Mouse (Mus musculus): ENCODE data around the gene Wnt3a. TPM values are rescaled to one million over a fixed set of nuclear protein-coding genes. Genes with fewer than 3 reads are reported as not detected.
A peak's percentile ranks its signal among the peaks of the same experiment; 100 is the strongest.

Gene Wnt3a
- polyA plus RNA-seq, 1 experiment from 2014 or later: 0.61 TPM

DNA sequence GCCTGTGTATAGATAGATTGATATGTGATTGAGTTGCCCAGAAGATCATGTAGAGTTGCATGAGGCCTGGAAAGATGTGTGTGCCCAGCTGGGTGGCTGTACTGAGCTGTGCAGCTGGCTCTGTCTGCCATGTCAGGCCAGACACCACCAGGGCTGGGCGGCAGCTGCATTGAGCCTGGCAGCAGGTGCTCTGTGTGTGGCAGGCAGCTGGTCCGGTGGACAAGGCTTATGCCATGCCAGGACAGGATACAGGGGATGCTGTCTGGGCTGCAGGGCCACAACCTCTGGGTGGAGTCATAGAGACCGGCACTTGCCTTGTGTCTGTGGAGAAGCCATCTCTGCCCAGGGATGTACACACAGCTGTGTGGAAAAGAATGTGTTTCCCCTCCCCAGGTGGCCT lies 32.4 kb upstream of the Wnt3a start:
- Histone ChIP-seq H3K27me3 (replicated peaks) (no peaks in the 10 kb centered on the region), H3K9me3 (no peaks in the 10 kb centered on the region), H3K27ac (no peak overlapping the region), H3K4me3 (no peak overlapping the region), H3K9ac (no peak overlapping the region), H3K4me1 (no peaks in the 10 kb centered on the region), H3K36me3 (replicated peaks) (no peaks in the 10 kb centered on the region), H3K4me2 (no peak overlapping the region)
- 73% methylated on average over 3 of the region's 3 CpGs for WGBS
- no peak for ATAC-seq (replicated peaks)

- H3K9me3 ChIP-seq: no peaks in the 10 kb centered on the region
- H3K27me3 ChIP-seq (replicated peaks): peaks cover 25% of the 10 kb centered on the region
- no peak for ATAC-seq (replicated peaks)
- no peaks in the 10 kb centered on the region for H3K36me3 ChIP-seq (replicated peaks)
- no peak overlapping the region for H3K27ac ChIP-seq
- no peaks in the 10 kb centered on the region; the same call in 1 of the 2 replicates for H3K4me1 ChIP-seq
- 62% methylated on average over 6 of the region's 6 CpGs for WGBS
- no peak overlapping the region for H3K4me2 ChIP-seq
- no peak overlapping the region for H3K4me3 ChIP-seq
- no peak overlapping the region for H3K9ac ChIP-seq
Measured at GRCm38 (mm10) chr11:59316517-59316916, 26.0 kb upstream of the Wnt3a start.

DNA sequence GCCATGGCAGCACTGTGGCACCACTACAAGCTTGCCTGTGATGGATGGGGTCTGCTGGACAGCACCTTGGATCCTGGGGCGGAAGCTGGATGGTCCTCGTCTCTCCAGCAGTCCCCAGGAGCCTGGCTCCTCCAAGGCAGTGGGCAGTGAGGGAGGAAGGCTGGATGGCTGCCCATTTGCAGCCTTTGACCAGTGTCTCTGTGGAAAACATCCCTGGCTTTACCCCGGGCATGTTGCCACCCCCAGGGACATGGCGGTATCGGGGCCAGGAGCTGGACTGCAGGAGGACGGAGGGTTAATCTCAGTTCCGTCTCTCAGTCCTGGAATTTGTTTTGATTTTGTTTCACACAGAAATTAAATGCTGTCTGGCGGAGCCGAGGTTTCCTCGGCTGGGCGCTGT lies 23.4 kb upstream of the Wnt3a start:
- no peak for ATAC-seq (replicated peaks)

GRCm38 (mm10) chr11:59313029-59313811 lies 22.7 kb upstream of the Wnt3a start:
- ATAC-seq (replicated peaks): no peak
- no peaks in the 10 kb centered on the region for H3K36me3 ChIP-seq (replicated peaks)

More for the DNA sequence above, 23.4 kb upstream of the Wnt3a start:
- no peaks in the 10 kb centered on the region for H3K36me3 ChIP-seq (replicated peaks)
- WGBS: 70% methylated on average over 11 of the region's 11 CpGs
- no peak overlapping the region for H3K27ac ChIP-seq
- H3K9ac ChIP-seq: no peak overlapping the region
- no peak overlapping the region for H3K4me2 ChIP-seq
- no peaks in the 10 kb centered on the region for H3K9me3 ChIP-seq
- no peak overlapping the region for H3K4me3 ChIP-seq
- peaks cover 6% of the 10 kb centered on the region for H3K4me1 ChIP-seq
- H3K27me3 ChIP-seq (replicated peaks): peaks cover 40% of the 10 kb centered on the region

DNA sequence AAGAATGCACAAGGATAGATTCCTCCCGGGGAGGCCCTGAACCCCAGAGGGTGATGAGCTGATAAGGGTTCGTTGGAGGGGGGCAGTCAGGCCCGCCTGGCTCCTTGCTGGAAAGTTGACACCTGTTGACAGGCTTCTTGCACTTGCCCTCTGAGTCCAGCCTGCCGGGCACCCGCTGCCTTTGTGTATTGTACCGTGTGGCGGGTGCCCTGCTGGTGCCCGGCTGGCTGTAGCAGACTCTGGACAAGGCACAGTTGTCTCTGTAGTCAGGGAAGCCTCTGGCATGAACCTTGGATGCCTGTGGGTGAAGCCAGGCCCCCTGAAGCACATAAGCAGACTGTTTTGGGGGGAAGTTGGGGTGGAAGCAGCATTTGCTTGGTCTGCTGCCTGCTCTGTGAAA lies 21.9 kb upstream of the Wnt3a start:
- H3K4me1 ChIP-seq: peaks cover 20% of the 10 kb centered on the region
- H3K4me3 ChIP-seq: no peak overlapping the region
- H3K27ac ChIP-seq: no peak overlapping the region
- no peak overlapping the region for H3K9ac ChIP-seq
- WGBS: 56% methylated on average over 8 of the region's 8 CpGs
- no peak overlapping the region for H3K4me2 ChIP-seq
- no peak for ATAC-seq (replicated peaks)
- H3K27me3 ChIP-seq (replicated peaks): peaks cover 55% of the 10 kb centered on the region
- no peaks in the 10 kb centered on the region for H3K9me3 ChIP-seq
- H3K36me3 ChIP-seq (replicated peaks): no peaks in the 10 kb centered on the region

More at GRCm38 (mm10) chr11:59313029-59313811, 22.7 kb upstream of the Wnt3a start:
- Histone ChIP-seq H3K4me1 (peaks cover 12% of the 10 kb centered on the region), H3K9me3 (no peaks in the 10 kb centered on the region), H3K4me2 (no peak overlapping the region), H3K27ac (no peak overlapping the region), H3K27me3 (replicated peaks) (peaks cover 48% of the 10 kb centered on the region), H3K9ac (no peak overlapping the region), H3K4me3 (no peak overlapping the region)
- WGBS: 65% methylated on average over 17 of the region's 17 CpGs

GRCm38 (mm10) chr11:59312060-59312459 lies 21.5 kb upstream of the Wnt3a start:
- no peak for ATAC-seq (replicated peaks)
- 50% methylated on average over 6 of the region's 6 CpGs for WGBS
- H3K4me1 ChIP-seq: peaks cover 24% of the 10 kb centered on the region
- no peak overlapping the region for H3K4me2 ChIP-seq
- no peaks in the 10 kb centered on the region for H3K9me3 ChIP-seq
- peaks cover 59% of the 10 kb centered on the region for H3K27me3 ChIP-seq (replicated peaks)
- no peaks in the 10 kb centered on the region for H3K36me3 ChIP-seq (replicated peaks)
- no peak overlapping the region for H3K9ac ChIP-seq
- H3K27ac ChIP-seq: no peak overlapping the region
- no peak overlapping the region for H3K4me3 ChIP-seq

DNA sequence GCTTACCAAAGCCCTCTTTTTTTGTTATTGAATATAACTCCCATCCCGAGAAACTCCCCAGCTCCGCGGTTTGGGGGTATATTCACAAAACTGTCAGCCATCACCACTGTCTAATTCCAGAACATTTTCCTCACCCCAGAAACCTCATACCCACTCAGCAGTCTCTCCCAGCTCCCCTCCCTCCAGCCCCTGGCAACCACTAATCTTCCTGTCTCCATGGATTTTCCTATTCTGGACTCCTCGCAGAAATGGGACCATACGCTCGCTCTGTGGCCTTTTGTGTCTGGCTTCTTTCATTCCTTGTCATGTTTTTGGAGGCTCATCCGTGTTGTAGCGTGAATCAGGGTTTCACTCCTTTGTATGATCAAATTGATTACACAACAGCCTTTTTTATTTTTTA lies 19.4 kb upstream of the Wnt3a start:
- 19% methylated on average over 8 of the region's 8 CpGs for WGBS
- ATAC-seq (replicated peaks): no peak
- Histone ChIP-seq H3K9ac (no peak overlapping the region), H3K4me3 (no peak overlapping the region), H3K4me1 (peaks cover 36% of the 10 kb centered on the region), H3K27ac (no peak overlapping the region), H3K27me3 (replicated peaks) (peaks cover 78% of the 10 kb centered on the region), H3K4me2 (no peak overlapping the region), H3K9me3 (no peaks in the 10 kb centered on the region), H3K36me3 (replicated peaks) (no peaks in the 10 kb centered on the region)

DNA sequence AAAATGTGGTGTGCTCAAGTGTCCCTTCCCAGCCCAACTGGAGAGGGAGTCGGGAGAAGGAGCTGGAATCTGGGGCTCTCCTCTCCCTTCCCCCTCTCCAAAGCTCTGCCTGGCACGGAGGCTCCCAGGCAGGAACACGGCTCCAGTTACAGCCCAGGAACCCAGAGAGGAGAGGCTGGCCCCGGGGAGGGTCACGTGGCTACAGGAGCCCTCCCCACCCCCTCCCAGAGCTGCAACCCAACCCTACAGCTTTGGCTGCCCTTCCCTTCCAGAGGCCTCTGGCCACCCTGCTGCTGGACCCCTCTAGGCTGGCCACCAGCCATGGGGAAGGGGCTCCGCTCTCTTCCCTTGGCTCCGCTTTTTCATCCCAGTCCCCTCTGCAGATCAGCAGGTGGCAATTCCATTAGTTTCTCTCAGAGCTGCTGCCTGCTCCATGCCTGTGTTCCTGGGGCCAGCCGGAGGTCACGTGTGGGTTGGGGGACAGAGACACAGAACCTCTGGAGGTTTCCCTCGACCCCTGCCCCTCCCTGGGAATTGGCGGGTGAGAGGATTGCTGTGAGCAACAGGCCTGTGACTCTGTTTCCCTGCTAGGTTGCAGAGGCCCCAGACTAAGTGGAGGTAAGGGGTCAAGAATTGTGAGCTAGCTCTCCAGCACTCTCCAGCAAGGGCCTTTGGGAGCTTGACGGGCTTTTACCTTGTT lies 18.7 kb upstream of the Wnt3a start:
- no peaks in the 10 kb centered on the region for H3K9me3 ChIP-seq
- no peak overlapping the region for H3K27ac ChIP-seq
- no peaks in the 10 kb centered on the region for H3K36me3 ChIP-seq (replicated peaks)
- 8% methylated on average over 12 of the region's 12 CpGs for WGBS
- no peak overlapping the region for H3K4me3 ChIP-seq
- no peak overlapping the region for H3K9ac ChIP-seq
- no peak overlapping the region for H3K4me2 ChIP-seq
- H3K27me3 ChIP-seq (replicated peaks): peaks cover 81% of the 10 kb centered on the region
- H3K4me1 ChIP-seq: peaks cover 36% of the 10 kb centered on the region
- no peak for ATAC-seq (replicated peaks)

GRCm38 (mm10) chr11:59308625-59309024 lies 18.1 kb upstream of the Wnt3a start:
- Histone ChIP-seq H3K27ac (no peak overlapping the region), H3K4me3 (0 out of 2 replicates have a peak overlapping the region, but pooled peaks have one; percentile 55), H3K27me3 (replicated peaks) (peaks cover 83% of the 10 kb centered on the region), H3K4me1 (peaks cover 36% of the 10 kb centered on the region), H3K4me2 (no peak overlapping the region; the same call in 1 of the 2 replicates), H3K36me3 (replicated peaks) (no peaks in the 10 kb centered on the region), H3K9me3 (no peaks in the 10 kb centered on the region), H3K9ac (no peak overlapping the region)
- 36% methylated on average over 6 of the region's 6 CpGs for WGBS
- ATAC-seq (replicated peaks): no peak

- WGBS: 17% methylated on average over 12 of the region's 12 CpGs
- no peak for ATAC-seq (replicated peaks)
Measured at GRCm38 (mm10) chr11:59308164-59308542, 17.6 kb upstream of the Wnt3a start.

GRCm38 (mm10) chr11:59307422-59308163 lies 17.0 kb upstream of the Wnt3a start:
- Histone ChIP-seq H3K27me3 (replicated peaks) (peaks cover 80% of the 10 kb centered on the region), H3K9ac (peak overlapping the region; percentile 54), H3K36me3 (replicated peaks) (no peaks in the 10 kb centered on the region), H3K9me3 (no peaks in the 10 kb centered on the region), H3K4me3 (peak overlapping the region; percentile 55), H3K4me2 (peak overlapping the region; percentile 94), H3K4me1 (peaks cover 36% of the 10 kb centered on the region), H3K27ac (no peak overlapping the region)
- peak; percentile 59 for ATAC-seq (replicated peaks)
- WGBS: under 1% methylated on average over 45 of the region's 45 CpGs

More at GRCm38 (mm10) chr11:59308164-59308542, 17.6 kb upstream of the Wnt3a start:
- H3K27me3 ChIP-seq (replicated peaks): peaks cover 83% of the 10 kb centered on the region
- no peaks in the 10 kb centered on the region for H3K36me3 ChIP-seq (replicated peaks)
- H3K4me2 ChIP-seq: peak overlapping the region; percentile 94
- H3K4me3 ChIP-seq: peak overlapping the region; percentile 55
- peak overlapping the region; percentile 23; the same call in 1 of the 2 replicates for H3K9ac ChIP-seq
- no peaks in the 10 kb centered on the region for H3K9me3 ChIP-seq
- H3K4me1 ChIP-seq: peaks cover 36% of the 10 kb centered on the region
- no peak overlapping the region for H3K27ac ChIP-seq
